32 mouse cellular contexts compared by ENCODE assay signal in genomic region chr7:98597402-98597801, GRCm38 (mm10).
"Had no signal": no experiment of that assay in that cellular context is flagged by ENCODE, and none has a peak within 500 bp of the region (broad histone marks: within the 10 kb centered on the region; RNA-seq: fewer than 3 reads in every experiment).

No protein-coding gene starts in this region.

- H3K4me3 ChIP-seq: limb, embryonic 10.5 days; limb, embryonic 12.5 days; limb, embryonic 13.5 days; limb, embryonic 15.5 days; liver, embryonic 12.5 days; liver, embryonic 13.5 days; liver, embryonic 15.5 days; lung, embryonic 15.5 days; megakaryocyte, embryonic 14.5 days; midbrain, embryonic 10.5 days; midbrain, embryonic 12.5 days; midbrain, embryonic 13.5 days; midbrain, embryonic 15.5 days; myocyte; neural tube, embryonic 12.5 days had no signal

- H3K27me3 ChIP-seq: limb, embryonic 12.5 days; limb, embryonic 13.5 days; limb, embryonic 15.5 days; liver, embryonic 12.5 days; liver, embryonic 13.5 days; liver, embryonic 15.5 days; lung, embryonic 15.5 days; megakaryocyte, embryonic 14.5 days; midbrain, embryonic 12.5 days; midbrain, embryonic 13.5 days; midbrain, embryonic 15.5 days; neural tube, embryonic 12.5 days had no signal

- H3K27ac ChIP-seq: limb, embryonic 10.5 days; limb, embryonic 12.5 days; limb, embryonic 13.5 days; limb, embryonic 15.5 days; liver, embryonic 12.5 days; liver, embryonic 13.5 days; liver, embryonic 14.5 days; liver, embryonic 15.5 days; lung, embryonic 15.5 days; macrophage; midbrain, embryonic 10.5 days; midbrain, embryonic 12.5 days; midbrain, embryonic 13.5 days; midbrain, embryonic 15.5 days; neural tube, embryonic 12.5 days had no signal

- DNase-seq: left cerebral cortex, postnatal 4 days; liver; liver, embryonic 13.5 days; liver, postnatal 0 days; lung, adult 18-20 months; lung, adult 2 months; lung, embryonic 14.5 days; lung, postnatal 10 days; lung, postnatal 14 days; lung, postnatal 36 days; lung, postnatal 4 days; midbrain, embryonic 14.5 days had no signal

- ATAC-seq: liver, embryonic 12.5 days; liver, postnatal 0 days; lung, postnatal 0 days; midbrain, embryonic 13.5 days; midbrain, embryonic 15.5 days; midbrain, embryonic 16.5 days had no signal

- H3K9me3 ChIP-seq: limb, embryonic 10.5 days; limb, embryonic 12.5 days; limb, embryonic 13.5 days; limb, embryonic 15.5 days; liver, embryonic 12.5 days; liver, embryonic 13.5 days; liver, embryonic 15.5 days; lung, embryonic 15.5 days; megakaryocyte, embryonic 14.5 days; midbrain, embryonic 10.5 days; midbrain, embryonic 12.5 days; midbrain, embryonic 13.5 days; midbrain, embryonic 15.5 days; neural tube, embryonic 12.5 days had no signal

- H3K4me1 ChIP-seq: limb, embryonic 10.5 days; limb, embryonic 12.5 days; limb, embryonic 13.5 days; limb, embryonic 15.5 days; liver, embryonic 12.5 days; liver, embryonic 13.5 days; liver, embryonic 15.5 days; lung, embryonic 15.5 days; midbrain, embryonic 10.5 days; midbrain, embryonic 12.5 days; midbrain, embryonic 13.5 days; midbrain, embryonic 15.5 days; neural tube, embryonic 12.5 days had no signal

- H3K4me2 ChIP-seq: limb, embryonic 12.5 days; limb, embryonic 13.5 days; limb, embryonic 15.5 days; liver, embryonic 11.5 days; liver, embryonic 12.5 days; liver, embryonic 13.5 days; liver, embryonic 15.5 days; lung, embryonic 14.5 days; lung, embryonic 15.5 days; midbrain, embryonic 11.5 days; midbrain, embryonic 12.5 days; midbrain, embryonic 13.5 days; midbrain, embryonic 15.5 days; neural tube, embryonic 12.5 days had no signal

- H3K9ac ChIP-seq: limb, embryonic 12.5 days; limb, embryonic 13.5 days; limb, embryonic 15.5 days; liver, embryonic 12.5 days; liver, embryonic 13.5 days; liver, embryonic 14.5 days; liver, embryonic 15.5 days; liver, postnatal 0 days; lung, embryonic 14.5 days; lung, embryonic 15.5 days; midbrain, embryonic 12.5 days; midbrain, embryonic 13.5 days; midbrain, embryonic 15.5 days; neural tube, embryonic 12.5 days had no signal
